Mouse (Mus musculus) monocyte, adult 5-6 weeks (primary cell): Measurements from ENCODE around the gene Il2ra. TPM values are rescaled to one million over a fixed set of nuclear protein-coding genes. Genes with fewer than 3 reads are reported as not detected.
"Not testable (repeated sequence)": the region's sequence is repeated elsewhere in the genome, so short reads cannot be mapped to it uniquely, and the experiment has no call there.

Experiments
- ATAC-seq: fragments of 153-309, 156-312 bp; replicated peaks from 2 replicates; pipeline ENCODE4 v1.8.0; 2017; ENCODE audit warnings: mild to moderate bottlenecking; ENCODE audit not compliant: low TSS enrichment, insufficient number of reproducible peaks, severe bottlenecking, poor library complexity, low FRiP score
- total RNA-seq: library from RNA; stranded (forward); fragments of 200-1000, 200-491, 200-594 nt; gene quantifications from 3 replicates; pipeline ENCODE4 v1.2.3, GENCODE M21; 2017

The Il2ra gene
- total RNA-seq, 1 experiment from 2014 or later, result 0.48 TPM

DNA sequence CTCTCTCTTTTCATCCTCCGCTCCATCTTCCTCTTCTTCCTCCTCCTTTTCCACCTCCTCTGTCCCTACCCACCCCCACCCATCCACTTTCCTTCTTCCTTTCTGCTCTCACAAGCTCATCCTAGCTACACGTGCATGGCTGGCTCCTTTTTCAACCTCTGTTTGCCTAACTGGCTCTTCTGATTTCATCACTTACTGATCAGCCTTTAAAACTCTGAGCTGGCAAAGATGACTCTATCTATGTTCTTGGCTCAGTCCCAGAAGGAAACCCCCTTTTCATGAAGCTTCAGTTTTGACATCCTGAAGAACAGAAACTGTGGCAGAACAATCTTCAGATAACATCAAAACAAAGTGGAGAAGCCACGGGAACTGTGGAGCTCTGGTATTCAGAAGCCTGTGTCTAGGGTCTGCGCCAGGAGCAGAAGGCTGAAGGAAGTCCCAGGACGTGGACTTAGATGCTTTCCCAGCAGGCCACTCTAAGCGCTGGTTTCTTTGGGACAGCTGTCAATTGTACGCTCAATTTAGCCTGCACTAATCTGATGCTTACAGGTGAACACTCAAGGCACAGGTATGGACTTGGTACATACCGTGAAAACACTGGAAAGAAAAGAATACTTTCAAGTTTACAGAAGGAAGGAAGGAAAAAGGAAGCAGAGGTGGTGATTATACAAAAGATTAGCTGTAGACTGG lies 47.7 kb downstream of the Il2ra start:
- ATAC-seq, result no peak

- no peak for ATAC-seq
Measured at GRCm38 (mm10) chr2:11693352-11693751, 50.7 kb downstream of the Il2ra start.

- no peak for ATAC-seq
Measured at GRCm38 (mm10) chr2:11694104-11694503, 51.5 kb downstream of the Il2ra start.

- ATAC-seq, result no peak
Measured at GRCm38 (mm10) chr2:11695867-11696266, 53.3 kb downstream of the Il2ra start.

- ATAC-seq, result no peak
Measured at GRCm38 (mm10) chr2:11698994-11699393, 56.4 kb downstream of the Il2ra start.

- no peak for ATAC-seq
Measured at GRCm38 (mm10) chr2:11699905-11700304, 57.3 kb downstream of the Il2ra start.

GRCm38 (mm10) chr2:11705201-11706025 lies 62.8 kb downstream of the Il2ra start, which contains the start of gene Il15ra:
Il15ra (plus strand) TSS chr2:11705290.
- peak; percentile 59 for ATAC-seq

GRCm38 (mm10) chr2:11706030-11706745 lies 63.6 kb downstream of the Il2ra start:
- ATAC-seq, result peak; percentile 10; the same call in 1 of the 2 replicates

- no peak for ATAC-seq
Measured at GRCm38 (mm10) chr2:11706746-11707065, 64.1 kb downstream of the Il2ra start.

DNA sequence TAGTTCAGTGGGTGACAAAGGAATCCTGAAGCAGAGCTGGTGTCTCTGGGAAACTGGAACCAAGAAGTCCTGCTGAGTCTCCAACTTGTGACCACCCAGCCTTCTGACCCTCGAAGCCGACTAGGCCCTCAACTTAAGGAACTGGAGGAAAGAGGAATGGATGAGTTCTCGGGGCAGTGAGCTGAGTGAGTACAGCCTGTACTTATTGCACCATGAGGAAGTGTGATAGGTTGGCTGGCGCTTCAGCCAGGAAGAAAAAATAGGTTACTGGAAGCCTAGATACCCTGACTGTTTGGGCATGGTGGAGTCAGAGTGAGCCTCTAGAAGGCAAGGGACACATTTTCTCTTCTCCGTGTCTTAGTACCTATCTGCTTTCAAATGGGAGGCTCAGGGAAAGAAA lies 65.9 kb downstream of the Il2ra start:
- no peak for ATAC-seq

DNA sequence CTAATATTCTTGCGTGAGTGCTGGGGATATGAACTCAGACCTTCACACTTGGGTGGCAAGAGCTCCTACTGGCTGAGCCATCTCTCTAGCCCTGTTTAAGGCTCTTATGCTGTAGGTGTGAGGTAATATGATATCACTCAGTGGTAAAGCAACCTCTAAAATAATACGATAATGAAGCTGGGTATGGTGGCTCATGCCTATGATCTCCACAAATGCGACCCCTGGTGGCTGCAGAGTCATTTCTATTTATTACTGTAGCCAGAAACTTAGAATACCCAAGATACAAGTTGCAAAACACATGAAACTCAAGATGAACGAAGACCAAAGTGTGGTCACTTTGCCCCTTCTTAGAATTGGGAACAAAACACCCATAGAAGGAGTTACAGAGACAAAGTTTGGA lies 67.5 kb downstream of the Il2ra start:
- not testable (repeated sequence) for ATAC-seq

DNA sequence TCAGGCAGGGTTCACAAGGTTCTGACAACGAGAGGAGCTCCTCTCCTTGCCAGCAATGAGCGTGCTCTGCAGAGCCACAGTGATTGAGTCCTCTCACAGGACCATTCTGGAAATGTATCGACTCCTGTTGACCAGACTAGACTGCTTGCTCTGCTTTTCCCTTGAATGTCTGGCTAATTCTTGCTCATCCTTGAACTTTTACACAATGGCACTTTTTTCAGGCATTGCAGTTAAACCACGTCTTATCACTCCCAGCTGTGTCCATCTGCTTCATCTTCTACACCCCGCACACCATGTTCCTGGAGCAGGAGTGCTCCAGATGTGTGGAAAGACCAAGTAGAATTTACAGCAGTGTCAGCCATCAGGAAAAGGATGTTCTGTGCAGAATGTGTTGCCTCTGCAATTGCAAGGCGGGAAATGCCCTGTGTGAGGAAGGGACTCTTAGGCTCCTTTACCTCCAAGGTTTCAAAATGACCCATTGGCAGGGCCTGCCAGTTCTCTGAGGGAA lies 69.9 kb downstream of the Il2ra start:
- ATAC-seq, result no peak

DNA sequence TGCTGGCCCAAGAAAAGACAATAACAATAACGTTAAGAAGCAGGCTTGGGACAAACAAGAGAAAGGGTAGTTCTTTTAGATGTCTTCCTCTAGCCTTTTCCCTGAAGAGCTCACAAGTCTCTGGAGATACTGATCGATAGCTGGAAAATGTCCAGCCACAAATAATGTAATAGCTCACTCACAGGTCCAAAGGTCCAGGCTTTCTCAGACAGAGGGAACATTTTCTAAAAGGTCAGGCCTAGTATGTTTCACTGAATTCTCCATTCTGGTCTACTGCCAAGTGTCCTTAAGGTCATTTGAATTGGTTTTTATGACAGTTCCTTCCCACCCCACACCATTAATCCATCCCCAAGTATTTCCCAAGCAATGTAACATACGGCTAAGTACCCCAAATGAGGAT lies 70.4 kb downstream of the Il2ra start:
- no peak for ATAC-seq

- no peak for ATAC-seq
Measured at GRCm38 (mm10) chr2:11714535-11714934, 71.9 kb downstream of the Il2ra start.

- no peak for ATAC-seq
Measured at GRCm38 (mm10) chr2:11718573-11718972, 76.0 kb downstream of the Il2ra start.

DNA sequence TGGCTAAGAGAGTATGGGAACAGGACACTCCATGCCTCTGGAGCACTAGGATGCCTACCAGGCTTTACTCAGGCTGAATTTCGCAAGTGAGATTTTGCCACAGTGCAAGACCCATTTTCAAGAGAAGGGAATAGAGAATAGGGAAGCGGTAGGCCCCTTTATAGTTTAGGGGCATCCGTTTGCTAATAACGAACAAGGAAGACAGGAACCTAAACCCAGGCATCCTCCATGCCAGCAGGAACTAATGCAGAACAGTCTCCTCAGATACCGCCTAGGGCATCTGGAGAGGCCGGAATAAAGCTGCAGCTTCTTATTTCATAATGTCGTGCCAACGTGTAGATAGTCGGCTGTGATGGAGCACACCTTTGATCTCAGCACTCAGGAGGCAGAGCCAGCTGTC lies 80.0 kb downstream of the Il2ra start:
- no peak for ATAC-seq

- ATAC-seq, result no peak
Measured at GRCm38 (mm10) chr2:11727574-11727973, 85.0 kb downstream of the Il2ra start.

- ATAC-seq, result no peak
Measured at GRCm38 (mm10) chr2:11729091-11729490, 86.5 kb downstream of the Il2ra start.

DNA sequence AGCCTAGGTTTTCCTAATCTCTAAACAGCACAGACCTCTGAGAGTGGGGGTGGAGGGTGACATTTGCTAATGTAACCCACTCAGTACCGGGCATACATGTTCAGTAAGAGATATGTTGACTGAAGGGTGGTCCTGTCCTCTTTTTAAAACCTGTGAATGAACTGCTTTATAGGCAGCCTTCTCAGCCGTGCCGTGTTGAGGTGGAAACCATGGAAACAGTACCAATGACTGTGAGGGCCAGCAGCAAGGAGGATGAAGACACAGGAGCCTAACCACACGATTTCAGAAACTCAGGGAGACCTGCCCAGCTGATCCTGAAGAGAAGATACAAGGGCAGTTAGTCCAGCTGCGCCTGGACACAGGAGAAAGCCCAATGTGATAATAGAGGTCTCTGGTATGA lies 90.4 kb downstream of the Il2ra start:
- no peak for ATAC-seq
